Mouse (Mus musculus): ENCODE data around the gene Vmn1r31.

Gene Vmn1r31

DNA sequence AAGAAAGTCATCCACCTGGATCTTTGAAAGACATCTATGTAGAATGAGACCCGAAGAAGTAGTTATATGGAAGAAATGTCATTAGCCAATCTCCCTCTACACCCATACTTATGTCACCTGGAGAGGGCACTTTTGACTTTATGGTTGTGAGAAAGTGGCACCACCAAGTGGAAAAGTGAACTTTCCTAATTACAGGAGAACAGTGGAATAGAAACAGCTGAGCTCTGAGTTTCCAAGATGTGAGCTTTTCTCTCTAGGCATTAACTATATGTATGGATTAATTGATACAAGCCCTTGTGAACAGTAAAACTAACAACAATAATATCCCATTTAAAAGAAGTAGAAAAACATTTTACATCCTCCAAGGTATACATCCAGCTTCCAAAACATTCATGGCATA, at the start of gene Vmn1r31:
TSS of gene Vmn1r31 (minus strand) at position 101 of the 400 bp plus-strand sequence.
- DNase-seq (ENCODE audit: low spot score in 2 of 2), result no peak

DNA sequence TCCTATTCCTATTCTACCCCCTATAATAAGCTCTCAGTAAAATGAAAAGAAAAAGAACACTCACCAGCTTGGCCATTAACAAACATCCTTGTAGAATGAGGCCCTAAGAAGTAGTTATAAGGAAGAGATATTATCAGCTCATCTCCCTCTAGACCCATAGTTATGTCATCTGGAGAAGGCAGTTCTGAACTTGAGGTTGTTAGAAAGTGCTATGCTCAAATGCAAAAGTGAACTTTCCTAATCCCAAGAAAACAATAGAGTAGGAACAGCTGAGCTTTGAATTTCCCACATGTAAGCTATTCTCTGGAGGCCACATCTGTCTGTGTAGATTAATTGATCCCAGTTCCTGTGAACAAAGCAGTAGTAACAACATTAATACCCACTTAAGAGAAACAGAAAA, 31.8 kb downstream of the Vmn1r31 start, which contains the start of gene Vmn1r30:
TSS of gene Vmn1r30 (minus strand) at position 101 of the 400 bp plus-strand sequence.
- no peak for DNase-seq (ENCODE audit: low spot score in 2 of 2)

Data from urinary bladder, postnatal 4 days (tissue).